Mouse (Mus musculus) olfactory bulb, adult 2 months (tissue): Measurements from ENCODE around the gene Map2k7.

Experiments
- CTCF ChIP-seq: fragments of 200-500 bp; IDR thresholded peaks from 2 replicates; pipeline ENCODE4 v1.5.1; 2012; ENCODE audit warnings: low read depth, mild to moderate bottlenecking, low read length, moderate library complexity; ENCODE audit not compliant: insufficient read depth
- POLR2A ChIP-seq: fragments of 200-500 bp; IDR thresholded peaks from 2 replicates; pipeline ENCODE4 v1.6.1; 2012; ENCODE audit warnings: mild to moderate bottlenecking, low read depth, low read length, moderate library complexity; ENCODE audit not compliant: insufficient read depth

DNA sequence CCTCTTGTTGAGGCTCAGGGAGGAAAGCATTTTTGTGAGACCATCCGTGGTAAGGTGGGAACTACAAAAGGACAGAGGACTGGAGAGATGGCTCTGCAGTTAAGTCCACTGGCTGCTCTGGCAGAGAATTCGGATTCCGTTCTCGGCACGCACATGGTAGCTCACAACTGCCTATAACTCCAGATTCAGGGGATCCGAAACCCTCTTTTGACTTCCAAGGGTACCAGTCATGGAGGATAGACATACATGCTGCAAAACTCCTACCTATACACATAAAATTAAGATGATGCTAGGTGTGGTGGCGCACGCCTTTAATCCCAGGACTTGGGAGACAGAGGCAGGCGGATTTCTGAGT is 37.5 kb downstream of the Map2k7 start:
- TF ChIP-seq CTCF (no peak), POLR2A (no peak)
